Mouse (Mus musculus) kidney, adult 9 months (tissue): ENCODE results near the gene Ncstn.

ENCODE experiments used
- DNase-seq: peaks from one replicate; pipeline ENCODE4 v3.0.0; 2022

The Ncstn gene

DNA sequence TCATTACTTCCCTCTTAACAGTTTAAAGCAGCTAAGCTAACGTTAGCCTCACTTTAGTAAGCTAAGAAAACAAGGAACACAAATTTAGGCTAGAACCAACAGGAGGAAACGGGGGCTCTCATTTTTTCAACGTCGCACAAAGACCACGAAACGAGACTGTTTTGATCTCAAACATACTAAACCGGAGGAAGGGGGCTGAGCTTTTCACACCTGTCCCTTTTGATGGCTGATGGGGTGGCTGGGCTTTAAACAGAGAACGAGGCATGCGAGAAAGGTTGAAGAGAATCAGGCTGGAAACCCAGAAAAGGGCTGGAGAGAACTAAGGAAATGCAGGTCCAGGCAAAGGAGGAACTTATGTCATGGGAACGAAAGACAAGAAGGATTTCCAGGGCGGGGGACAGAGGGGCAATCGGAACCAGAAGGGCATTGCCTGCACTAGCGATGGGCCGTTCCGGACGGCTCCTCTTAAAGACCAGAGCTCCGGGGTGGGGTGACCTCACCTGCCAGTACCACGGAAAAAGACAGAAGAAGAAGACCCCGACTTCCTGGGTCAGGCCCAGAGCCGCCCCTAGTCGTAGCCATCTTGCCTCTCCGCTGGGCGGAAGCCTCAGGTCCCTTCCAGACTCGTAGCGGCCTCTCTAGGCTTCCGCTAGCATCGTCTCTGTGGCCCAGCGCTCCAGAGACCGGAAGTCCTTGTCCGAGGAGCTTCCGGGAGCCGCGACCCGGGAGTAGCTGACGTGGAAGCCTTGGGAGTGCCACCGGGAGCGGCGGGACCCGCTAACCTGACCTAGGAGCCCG lies at the start of gene Ncstn, which contains the start of gene Copa:
Gene Ncstn, minus strand, starts transcription at position 695 of the 798 bp plus-strand sequence.
Gene Copa, plus strand, starts transcription at position 429 of the 798 bp plus-strand sequence.
- DNase-seq, result peak; percentile 96

DNA sequence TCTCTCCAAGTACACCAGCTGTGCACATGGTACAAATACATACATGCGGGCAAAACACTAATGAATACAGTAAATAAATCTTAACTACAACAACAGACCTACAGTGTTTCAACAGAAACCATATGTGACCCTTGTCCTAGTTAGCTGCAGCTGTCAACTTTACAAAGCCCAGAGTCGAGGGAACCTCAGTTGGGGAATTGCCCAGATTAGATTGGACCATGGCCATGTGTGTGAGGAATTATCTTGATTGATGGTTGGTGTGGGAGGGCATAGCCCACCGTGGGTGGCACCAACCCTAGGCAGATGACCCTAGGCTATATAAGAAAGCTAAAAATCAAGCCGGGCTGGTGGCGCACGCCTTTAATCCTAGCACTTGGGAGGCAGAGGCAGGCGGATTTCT lies 49.7 kb upstream of the Ncstn start:
- DNase-seq, result no peak

- DNase-seq, result no peak
Observed at GRCm38 (mm10) chr1:172129780-172130179, 47.2 kb upstream of the Ncstn start.

DNA sequence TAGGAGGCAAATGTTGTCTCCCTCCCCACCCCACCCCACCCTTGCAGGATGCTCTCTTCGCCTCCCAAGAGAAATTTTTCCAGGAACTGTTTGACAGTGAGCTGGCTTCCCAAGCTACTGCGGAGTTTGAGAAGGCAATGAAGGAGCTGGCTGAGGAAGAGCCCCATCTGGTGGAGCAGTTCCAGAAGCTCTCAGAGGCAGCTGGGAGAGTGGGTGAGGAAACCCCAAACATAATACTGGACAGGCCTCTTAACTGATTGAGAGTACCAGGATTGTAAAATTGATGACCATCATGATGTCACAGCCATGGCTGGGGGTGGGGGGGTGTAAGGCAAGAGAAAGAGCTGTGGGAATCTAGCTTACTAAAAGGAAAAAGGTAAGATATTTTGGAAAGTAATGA lies 46.5 kb upstream of the Ncstn start:
- no peak for DNase-seq

DNA sequence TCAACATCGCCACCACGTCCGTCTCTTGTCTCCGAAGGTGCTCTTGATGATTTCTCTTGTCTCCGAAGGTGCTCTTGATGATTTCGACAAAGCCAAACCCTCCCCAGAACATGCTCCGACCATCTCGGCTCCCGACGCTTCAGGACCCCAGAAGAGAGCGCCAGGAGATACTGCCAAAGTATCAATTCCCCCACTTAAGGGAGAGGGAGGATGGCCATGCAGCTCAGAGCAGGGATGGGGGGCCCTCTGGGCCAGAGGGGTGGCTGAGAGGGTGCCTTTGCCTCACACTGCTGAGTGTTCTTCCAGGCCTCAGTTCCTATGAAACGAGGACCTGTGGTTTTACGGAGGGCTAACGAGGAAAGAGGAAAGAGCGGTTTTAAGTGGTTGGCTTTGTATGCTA lies 46.0 kb upstream of the Ncstn start:
- no peak for DNase-seq

DNA sequence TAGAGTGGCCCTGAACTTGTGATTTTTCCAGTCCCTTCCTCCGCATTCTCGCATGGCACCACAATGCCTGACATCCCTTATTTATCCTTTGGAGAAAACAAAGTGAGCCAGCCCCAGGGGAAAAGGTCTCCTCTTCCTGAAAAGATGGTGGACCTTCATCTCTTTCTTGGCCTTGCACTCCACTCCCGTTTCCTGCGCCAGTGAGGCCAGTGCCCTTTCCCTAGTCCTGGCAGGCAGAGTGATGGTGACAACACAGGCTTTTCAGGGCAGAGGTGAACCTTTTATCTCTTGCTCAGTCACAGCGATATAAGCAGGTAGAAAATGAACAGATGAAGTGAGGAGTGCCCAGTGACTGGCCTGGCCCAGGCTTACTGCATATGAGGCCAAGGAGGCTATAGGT lies 44.9 kb upstream of the Ncstn start:
- peak; percentile 58 for DNase-seq

DNA sequence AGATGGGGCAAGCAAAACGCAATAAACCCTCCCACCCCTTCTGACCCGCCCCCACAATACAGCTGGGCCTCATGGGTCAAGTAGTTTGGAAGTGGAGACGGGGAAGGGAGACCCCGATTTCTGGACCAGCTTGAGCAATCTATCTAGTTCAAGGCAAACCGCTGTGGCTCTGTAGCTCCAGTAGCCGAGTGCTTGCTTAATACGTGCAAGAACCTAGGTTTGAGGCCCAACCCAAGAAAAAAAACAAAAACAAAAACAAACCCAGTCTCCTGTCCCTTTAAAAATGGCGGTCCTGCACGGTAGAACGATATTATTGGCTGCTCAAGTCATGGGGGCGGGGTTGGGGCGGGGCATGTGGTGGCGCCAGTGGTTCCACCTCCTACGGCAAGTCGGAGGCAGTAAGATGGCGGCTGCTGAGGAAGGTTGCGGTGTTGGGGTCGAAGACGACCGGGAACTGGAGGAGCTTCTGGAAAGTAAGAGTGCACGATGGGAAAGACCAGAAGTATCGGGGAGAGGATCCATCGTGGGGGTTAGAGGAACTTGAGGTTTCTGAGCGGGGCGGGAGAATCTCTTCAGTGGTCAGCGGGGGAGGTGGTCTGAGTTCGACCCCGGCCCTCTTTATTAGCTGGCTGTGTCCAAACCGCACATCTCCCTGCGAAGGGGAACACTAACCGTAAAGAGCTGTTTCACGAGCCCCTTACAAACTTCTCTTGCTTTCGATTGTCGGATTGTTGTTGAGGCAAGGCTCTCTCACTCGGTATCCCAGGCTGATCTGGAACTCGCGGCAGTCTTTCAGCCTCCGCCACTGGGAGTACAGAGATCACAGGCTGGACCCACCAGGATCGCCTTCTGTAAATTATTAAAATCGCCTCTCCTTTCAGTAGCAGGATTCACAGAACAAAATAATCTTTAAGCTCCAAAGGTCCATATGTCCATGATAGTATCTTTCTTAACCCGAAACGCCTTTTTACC lies 44.1 kb upstream of the Ncstn start, which contains the start of gene Pex19:
Gene Pex19, plus strand, starts transcription at position 380 of the 972 bp plus-strand sequence.
- DNase-seq, result peak; percentile 78

DNA sequence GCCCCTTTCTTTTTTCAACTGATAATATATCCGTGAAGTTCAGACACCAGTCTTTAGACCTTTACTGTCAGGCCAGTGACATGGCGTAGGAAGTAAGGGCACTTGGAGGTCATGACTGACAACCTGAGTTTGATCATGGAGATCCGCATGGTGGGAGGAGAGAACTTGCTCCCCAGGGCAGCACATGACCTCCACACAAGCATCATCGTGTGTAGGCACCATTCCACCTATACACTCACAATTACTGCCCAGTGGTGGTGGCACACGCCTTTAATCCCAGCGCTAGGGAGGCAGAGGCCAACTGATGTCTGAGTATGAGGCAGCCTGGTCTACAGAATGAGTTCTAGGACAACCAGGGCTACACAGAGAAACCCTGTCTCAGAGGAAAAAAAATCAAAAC lies 42.0 kb upstream of the Ncstn start:
- DNase-seq, result no peak

DNA sequence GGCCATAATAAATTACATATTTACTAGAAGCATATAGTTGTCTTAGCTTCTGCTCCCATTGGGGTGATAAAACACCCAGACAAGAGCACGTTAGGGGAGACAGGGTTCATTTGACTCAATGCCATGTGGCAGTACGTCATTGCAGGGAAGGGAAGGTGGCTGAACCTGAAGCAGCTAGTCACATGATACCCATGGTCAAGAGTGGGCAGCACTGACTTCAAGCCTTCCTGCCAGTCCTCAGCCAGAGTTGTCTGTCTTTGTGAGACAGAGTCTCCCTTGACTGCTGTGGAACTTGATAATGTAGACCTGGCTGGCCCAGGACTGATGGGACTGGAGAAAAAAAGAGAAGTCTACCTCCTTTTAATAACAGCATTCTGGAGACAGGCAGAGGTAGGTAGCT lies 40.1 kb upstream of the Ncstn start:
- DNase-seq, result no peak

DNA sequence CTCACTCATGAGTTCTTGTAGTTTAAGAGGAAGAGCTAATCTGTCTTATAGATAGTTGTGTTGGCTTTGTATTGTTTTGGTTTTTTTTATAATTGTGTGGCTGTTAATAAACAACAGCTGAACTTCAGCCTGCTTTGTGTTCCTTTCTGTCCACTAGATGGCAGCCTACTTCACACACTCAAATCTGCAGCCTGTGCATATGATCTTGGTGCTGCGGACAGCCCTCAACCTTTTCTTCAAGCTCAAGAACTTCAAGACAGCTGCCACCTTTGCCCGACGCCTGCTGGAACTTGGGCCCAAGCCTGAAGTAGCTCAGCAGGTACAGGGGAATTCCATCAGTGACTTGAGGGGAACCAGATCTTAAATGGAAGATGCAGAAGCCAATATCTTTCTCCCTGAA lies 37.1 kb upstream of the Ncstn start:
- peak; percentile 82 for DNase-seq

- no peak for DNase-seq
Observed at GRCm38 (mm10) chr1:172119100-172119499, 36.5 kb upstream of the Ncstn start.

DNA sequence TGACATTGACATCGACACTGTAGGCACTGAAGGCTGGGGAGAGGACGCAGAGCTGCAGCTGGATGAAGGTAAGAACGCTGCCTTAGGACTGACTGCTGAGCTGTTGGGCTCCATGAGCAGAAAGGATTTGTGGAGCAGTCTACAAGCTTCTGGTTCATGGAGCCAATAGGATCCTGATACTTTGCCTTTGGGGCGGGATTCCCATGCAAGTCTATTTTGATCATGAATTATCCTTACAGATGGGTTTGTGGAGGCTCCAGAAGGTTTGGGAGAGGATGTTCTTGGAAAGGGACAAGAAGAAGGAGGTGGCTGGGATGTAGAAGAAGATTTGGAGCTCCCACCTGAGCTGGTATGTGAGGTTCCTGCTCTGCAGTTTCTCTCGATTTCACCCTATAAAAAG lies 34.4 kb upstream of the Ncstn start:
- DNase-seq, result no peak

DNA sequence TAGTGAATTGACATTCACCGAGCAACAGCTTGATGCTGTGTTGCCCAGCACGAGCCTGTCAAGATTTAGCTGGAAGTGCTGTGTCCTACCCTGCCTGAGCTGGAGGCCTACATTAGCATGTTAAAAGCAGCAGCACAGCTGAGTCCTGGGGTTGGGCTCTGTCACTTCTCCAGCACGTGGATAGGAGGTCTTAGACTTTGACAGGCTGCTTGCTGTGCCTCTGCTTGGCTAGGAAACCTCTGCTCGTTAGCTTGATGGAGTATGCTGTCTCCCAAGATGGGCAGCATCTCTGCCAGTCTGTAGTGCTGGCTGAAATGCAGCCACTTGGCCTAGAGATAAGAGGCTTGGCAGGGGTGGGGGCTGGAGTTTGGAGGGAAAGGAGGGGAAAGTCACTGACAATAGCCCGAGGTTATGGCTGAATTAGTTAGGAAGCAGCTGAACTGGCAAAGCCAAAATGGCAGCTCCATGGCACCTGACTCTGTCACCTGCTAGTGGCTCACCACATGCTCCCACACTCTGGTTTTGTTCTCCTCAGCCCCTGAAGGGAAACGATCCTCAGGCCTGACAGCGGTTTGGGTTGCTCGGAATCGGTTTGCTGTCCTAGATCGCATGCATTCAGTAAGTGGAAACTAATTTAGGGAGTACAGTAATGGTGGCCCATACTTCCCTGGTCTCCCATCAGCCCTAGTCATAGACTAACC lies 25.3 kb upstream of the Ncstn start:
- no peak for DNase-seq

DNA sequence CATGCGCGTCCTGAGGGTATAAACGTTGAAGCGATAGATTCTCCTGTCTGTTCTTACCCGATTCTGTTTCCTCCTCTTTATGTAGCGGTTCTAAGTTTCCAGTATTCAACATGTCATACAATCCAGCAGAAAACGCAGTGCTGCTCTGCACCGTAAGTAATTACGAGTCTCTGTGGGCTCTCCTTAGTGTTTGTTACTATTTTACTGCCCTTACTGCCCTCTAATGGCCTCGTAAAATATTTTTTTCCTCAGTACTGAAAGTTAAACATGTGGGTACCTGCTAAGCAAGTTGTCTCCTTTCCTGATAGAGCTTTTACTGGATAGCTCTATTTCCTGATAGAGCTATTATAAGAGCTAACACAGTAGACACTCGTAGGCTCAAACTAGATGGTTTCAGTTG lies 22.5 kb upstream of the Ncstn start:
- peak; percentile 25 for DNase-seq

DNA sequence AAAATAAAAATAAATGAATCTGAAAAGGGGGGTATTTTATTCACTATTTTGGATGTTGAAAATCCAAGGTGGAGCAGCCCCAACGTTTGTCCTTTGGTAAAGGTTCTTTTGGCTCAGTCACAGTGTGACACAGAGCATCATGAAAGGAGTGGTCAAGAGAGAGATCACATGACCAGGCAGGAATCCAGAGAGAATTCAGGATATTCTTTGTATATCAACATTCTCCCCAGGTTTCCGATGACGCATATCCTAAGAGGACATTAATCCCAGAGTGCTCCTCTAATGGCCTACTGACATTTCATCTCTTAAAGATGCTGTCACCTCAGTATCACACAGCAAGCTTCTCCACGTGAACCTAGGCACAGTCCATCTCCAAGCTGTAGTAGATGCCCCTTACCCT lies 21.0 kb upstream of the Ncstn start:
- DNase-seq, result no peak

DNA sequence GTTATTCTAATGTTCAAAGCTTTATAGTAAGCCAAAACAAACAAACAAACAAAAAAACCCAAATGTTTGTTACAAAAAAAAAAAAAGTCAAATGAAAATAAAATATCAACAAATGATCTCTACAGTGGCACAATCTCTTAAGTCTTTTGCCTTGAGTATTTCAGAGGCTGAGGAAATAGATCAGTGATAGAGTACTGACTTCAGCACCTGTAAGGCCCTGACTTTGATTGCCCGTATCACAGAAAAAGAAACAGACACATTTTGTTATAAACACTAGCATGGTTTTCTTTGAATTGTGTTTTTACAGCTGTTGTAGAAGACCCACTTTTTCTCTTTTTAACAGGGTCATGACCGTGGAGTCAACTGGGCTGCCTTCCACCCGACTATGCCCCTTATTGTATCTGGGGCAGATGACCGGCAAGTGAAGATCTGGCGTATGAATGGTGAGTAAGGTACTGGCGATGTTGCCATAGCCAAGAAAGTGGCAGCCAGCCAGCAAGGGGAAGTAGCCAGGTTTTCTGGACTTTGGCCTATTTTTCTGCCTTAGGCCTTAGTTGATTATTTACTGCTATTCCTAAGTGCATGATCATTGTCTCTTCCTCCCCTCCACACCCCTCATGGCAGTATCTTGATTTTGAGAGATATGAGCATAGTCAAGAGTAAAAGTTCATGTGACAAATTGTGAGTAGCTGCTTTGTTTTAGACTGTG lies 16.9 kb upstream of the Ncstn start:
- peak; percentile 94 for DNase-seq

GRCm38 (mm10) chr1:172095202-172095601 lies 12.6 kb upstream of the Ncstn start:
- DNase-seq, result no peak

DNA sequence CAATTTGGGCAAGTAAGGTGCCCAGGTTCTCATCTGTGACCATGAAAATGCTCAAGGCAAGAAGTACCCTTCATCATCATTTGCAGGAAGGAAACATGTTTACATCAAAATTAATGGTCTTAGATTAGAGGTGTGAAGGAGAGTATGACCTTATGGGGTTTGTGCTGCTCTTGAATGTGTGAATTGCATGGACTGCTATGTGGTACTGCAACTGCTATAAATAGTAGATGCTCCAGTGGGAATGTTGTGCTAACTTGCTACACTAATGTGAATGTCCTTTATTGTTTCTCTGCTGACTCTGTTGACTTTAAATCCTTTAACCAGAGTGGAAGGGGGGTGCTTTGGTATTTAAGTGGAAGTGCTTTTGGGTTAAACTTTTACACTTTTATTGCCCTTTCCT lies 11.7 kb upstream of the Ncstn start:
- peak; percentile 48 for DNase-seq

- peak; percentile 81 for DNase-seq
Observed at GRCm38 (mm10) chr1:172093522-172093921, 10.9 kb upstream of the Ncstn start.

DNA sequence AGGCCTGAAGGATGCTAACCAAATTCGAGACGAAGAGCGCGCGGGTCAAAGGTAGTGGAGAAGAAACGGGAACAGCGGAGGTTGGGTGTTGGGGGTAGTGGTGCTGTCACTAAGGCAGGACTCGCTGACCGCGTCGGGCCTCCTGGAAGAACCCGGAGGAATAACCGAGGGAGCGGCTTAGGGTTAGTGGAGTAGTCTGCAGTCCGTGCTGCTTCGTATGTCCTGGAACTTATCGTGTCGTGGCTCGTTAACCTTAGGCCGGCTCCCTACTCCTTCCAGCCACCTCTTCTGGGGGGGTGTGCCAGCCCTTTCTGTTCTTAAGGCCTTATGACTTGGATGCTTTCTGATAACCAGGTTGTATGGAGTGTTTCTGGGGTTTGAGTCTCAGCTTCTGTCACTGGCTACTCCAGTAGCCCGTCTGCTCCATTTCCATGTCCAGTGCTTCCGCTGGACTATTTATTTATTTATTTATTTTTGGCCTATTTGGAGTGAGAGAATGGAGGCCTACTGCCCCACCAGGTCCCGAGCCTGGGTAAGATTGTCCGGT lies 377 bp upstream of the Ncstn start:
- no peak for DNase-seq

DNA sequence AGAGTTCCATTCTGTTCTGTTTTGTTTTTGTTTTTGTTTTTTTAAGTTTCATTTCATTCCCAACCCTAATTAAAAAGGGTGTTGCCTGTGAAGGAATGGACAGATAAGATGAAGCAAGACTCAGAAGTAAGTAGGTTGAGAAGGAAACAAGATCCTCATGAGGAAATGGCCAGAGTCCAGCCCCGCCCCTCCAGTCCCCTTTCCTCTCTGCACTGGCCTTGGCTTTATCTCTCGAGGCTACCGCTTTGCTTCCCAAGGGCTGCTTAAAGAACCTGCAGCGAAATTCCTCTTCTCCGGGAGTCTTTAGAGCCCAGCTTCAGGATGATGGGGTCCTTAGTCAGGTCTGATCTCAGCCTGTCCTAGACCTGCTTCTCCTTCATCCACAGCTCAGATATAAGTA lies 4.6 kb downstream of the Ncstn start:
- DNase-seq, result no peak

DNA sequence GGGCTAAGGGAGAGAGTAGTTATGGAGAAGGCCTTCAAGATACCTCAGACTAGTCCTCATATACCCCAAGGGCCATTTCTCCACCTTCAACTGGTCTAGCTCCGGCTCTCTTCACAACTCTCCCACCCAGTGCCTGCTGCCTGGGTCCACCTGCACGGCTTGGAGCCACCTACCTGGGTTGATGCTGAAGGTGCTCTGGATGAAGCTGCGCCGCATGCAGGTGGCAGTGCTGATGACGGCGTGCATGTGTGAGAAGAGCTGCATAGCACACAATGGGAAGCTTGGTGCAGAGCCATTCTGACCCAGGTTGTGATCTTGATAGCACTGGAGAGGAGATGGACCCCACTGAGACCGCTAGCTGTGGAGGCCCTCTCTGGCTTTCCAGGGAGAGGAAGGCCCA lies 10.0 kb downstream of the Ncstn start:
- no peak for DNase-seq
